Mouse (Mus musculus): ENCODE results near the gene Pax5. TPM values are rescaled to one million over a fixed set of nuclear protein-coding genes. Genes with fewer than 3 reads are reported as not detected.
A peak's percentile ranks its signal among the peaks of the same experiment; 100 is the strongest.

The Pax5 gene
- polyA plus RNA-seq, 1 experiment: 3.4 TPM

GRCm38 (mm10) chr4:44705151-44705550, 5.1 kb downstream of the Pax5 start:
- Histone ChIP-seq H3K4me3 (ENCODE audit: insufficient read depth, low read depth, low read length) (no peak overlapping the region), H3K36me3 (ENCODE audit: control insufficient read depth, insufficient read depth, low read length) (no peaks in the 10 kb centered on the region), H3K27ac (ENCODE audit: insufficient read depth, low read depth, low read length) (no peak overlapping the region), H3K4me1 (ENCODE audit: control insufficient read depth, insufficient read depth, low read length) (no peaks in the 10 kb centered on the region), H3K27me3 (replicated peaks; ENCODE audit: control insufficient read depth, insufficient read depth, low read length) (peaks cover 25% of the 10 kb centered on the region)
- DNase-seq: no peak
- TF ChIP-seq CTCF (conservative IDR thresholded peaks at IDR 0.05; ENCODE audit: insufficient read depth, insufficient read length, low read depth, low read length): no peak
- no peak for TF ChIP-seq POLR2A (IDR thresholded peaks at IDR 0.05; ENCODE audit: low read depth, low read length)
- WGBS: 6% methylated on average over 3 of the region's 3 CpGs

- 1% methylated on average over 38 of the region's 38 CpGs for WGBS
- H3K27me3 ChIP-seq (replicated peaks; ENCODE audit: control insufficient read depth, insufficient read depth, low read length): peaks cover 25% of the 10 kb centered on the region
Measured at GRCm38 (mm10) chr4:44704369-44704745, 5.9 kb downstream of the Pax5 start.

GRCm38 (mm10) chr4:44703686-44704368, 6.5 kb downstream of the Pax5 start:
- Histone ChIP-seq H3K27me3 (replicated peaks; ENCODE audit: control insufficient read depth, insufficient read depth, low read length) (peaks cover 25% of the 10 kb centered on the region), H3K36me3 (ENCODE audit: control insufficient read depth, insufficient read depth, low read length) (no peaks in the 10 kb centered on the region), H3K27ac (ENCODE audit: insufficient read depth, low read depth, low read length) (no peak overlapping the region), H3K4me3 (ENCODE audit: insufficient read depth, low read depth, low read length) (no peak overlapping the region; the same call in 1 of the 2 replicates), H3K4me1 (ENCODE audit: control insufficient read depth, insufficient read depth, low read length) (no peaks in the 10 kb centered on the region)
- no peak for TF ChIP-seq CTCF (conservative IDR thresholded peaks at IDR 0.05; ENCODE audit: insufficient read depth, insufficient read length, low read depth, low read length)
- TF ChIP-seq POLR2A (IDR thresholded peaks at IDR 0.05; ENCODE audit: low read depth, low read length): no peak
- DNase-seq: no peak
- 2% methylated on average over 66 of the region's 66 CpGs for WGBS

More at GRCm38 (mm10) chr4:44704369-44704745, 5.9 kb downstream of the Pax5 start:
- Histone ChIP-seq H3K36me3 (ENCODE audit: control insufficient read depth, insufficient read depth, low read length) (no peaks in the 10 kb centered on the region), H3K4me1 (ENCODE audit: control insufficient read depth, insufficient read depth, low read length) (no peaks in the 10 kb centered on the region), H3K27ac (ENCODE audit: insufficient read depth, low read depth, low read length) (no peak overlapping the region), H3K4me3 (ENCODE audit: insufficient read depth, low read depth, low read length) (no peak overlapping the region; the same call in 1 of the 2 replicates)
- DNase-seq: peak; percentile 85
- TF ChIP-seq POLR2A (IDR thresholded peaks at IDR 0.05; ENCODE audit: low read depth, low read length): no peak
- TF ChIP-seq CTCF (conservative IDR thresholded peaks at IDR 0.05; ENCODE audit: insufficient read depth, insufficient read length, low read depth, low read length): no peak

- peaks cover 23% of the 10 kb centered on the region for H3K27me3 ChIP-seq (replicated peaks; ENCODE audit: control insufficient read depth, insufficient read depth, low read length)
- 2% methylated on average over 58 of the region's 58 CpGs for WGBS
- no peaks in the 10 kb centered on the region for H3K36me3 ChIP-seq (ENCODE audit: control insufficient read depth, insufficient read depth, low read length)
- H3K27ac ChIP-seq (ENCODE audit: insufficient read depth, low read depth, low read length): no peak overlapping the region
- no peak for TF ChIP-seq CTCF (conservative IDR thresholded peaks at IDR 0.05; ENCODE audit: insufficient read depth, insufficient read length, low read depth, low read length)
- TF ChIP-seq POLR2A (IDR thresholded peaks at IDR 0.05; ENCODE audit: low read depth, low read length): no peak
- no peaks in the 10 kb centered on the region for H3K4me1 ChIP-seq (ENCODE audit: control insufficient read depth, insufficient read depth, low read length)
- no peak overlapping the region for H3K4me3 ChIP-seq (ENCODE audit: insufficient read depth, low read depth, low read length)
- DNase-seq: peak; percentile 24
Measured at GRCm38 (mm10) chr4:44702891-44703685, 7.2 kb downstream of the Pax5 start.

- 3% methylated on average over 25 of the region's 25 CpGs for WGBS
- Histone ChIP-seq H3K27ac (ENCODE audit: insufficient read depth, low read depth, low read length) (no peak overlapping the region), H3K4me1 (ENCODE audit: control insufficient read depth, insufficient read depth, low read length) (no peaks in the 10 kb centered on the region), H3K27me3 (replicated peaks; ENCODE audit: control insufficient read depth, insufficient read depth, low read length) (peaks cover 23% of the 10 kb centered on the region), H3K4me3 (ENCODE audit: insufficient read depth, low read depth, low read length) (no peak overlapping the region), H3K36me3 (ENCODE audit: control insufficient read depth, insufficient read depth, low read length) (no peaks in the 10 kb centered on the region)
- DNase-seq: peak; percentile 31
- no peak for TF ChIP-seq CTCF (conservative IDR thresholded peaks at IDR 0.05; ENCODE audit: insufficient read depth, insufficient read length, low read depth, low read length)
- TF ChIP-seq POLR2A (IDR thresholded peaks at IDR 0.05; ENCODE audit: low read depth, low read length): no peak
Measured at GRCm38 (mm10) chr4:44702011-44702527, 8.2 kb downstream of the Pax5 start.

- DNase-seq: no peak
- Histone ChIP-seq H3K36me3 (ENCODE audit: control insufficient read depth, insufficient read depth, low read length) (no peaks in the 10 kb centered on the region), H3K27ac (ENCODE audit: insufficient read depth, low read depth, low read length) (no peak overlapping the region), H3K4me1 (ENCODE audit: control insufficient read depth, insufficient read depth, low read length) (no peaks in the 10 kb centered on the region), H3K27me3 (replicated peaks; ENCODE audit: control insufficient read depth, insufficient read depth, low read length) (peaks cover 21% of the 10 kb centered on the region), H3K4me3 (ENCODE audit: insufficient read depth, low read depth, low read length) (no peak overlapping the region)
- TF ChIP-seq POLR2A (IDR thresholded peaks at IDR 0.05; ENCODE audit: low read depth, low read length): no peak
- no peak for TF ChIP-seq CTCF (conservative IDR thresholded peaks at IDR 0.05; ENCODE audit: insufficient read depth, insufficient read length, low read depth, low read length)
- 2% methylated on average over 9 of the region's 9 CpGs for WGBS
Measured at GRCm38 (mm10) chr4:44701513-44701912, 8.8 kb downstream of the Pax5 start.

GRCm38 (mm10) chr4:44696676-44697075, 13.6 kb downstream of the Pax5 start:
- H3K36me3 ChIP-seq (ENCODE audit: control insufficient read depth, insufficient read depth, low read length): no peaks in the 10 kb centered on the region
- H3K27ac ChIP-seq (ENCODE audit: insufficient read depth, low read depth, low read length): no peak overlapping the region
- no peaks in the 10 kb centered on the region for H3K4me1 ChIP-seq (ENCODE audit: control insufficient read depth, insufficient read depth, low read length)
- peak; percentile 60 for DNase-seq
- H3K4me3 ChIP-seq (ENCODE audit: insufficient read depth, low read depth, low read length): no peak overlapping the region
- H3K27me3 ChIP-seq (replicated peaks; ENCODE audit: control insufficient read depth, insufficient read depth, low read length): peaks cover 1% of the 10 kb centered on the region; the same call in 1 of the 2 replicates
- no peak for TF ChIP-seq CTCF (conservative IDR thresholded peaks at IDR 0.05; ENCODE audit: insufficient read depth, insufficient read length, low read depth, low read length)
- no peak for TF ChIP-seq POLR2A (IDR thresholded peaks at IDR 0.05; ENCODE audit: low read depth, low read length)
